Mouse (Mus musculus) liver, embryonic 16.5 days (tissue): ENCODE measurements around the gene Gmcl1. TPM values are rescaled to one million over a fixed set of nuclear protein-coding genes. Genes with fewer than 3 reads are reported as not detected.

Source experiments
- ATAC-seq: fragments of 200-750 bp; cut with Nextera tagmentation; 2 replicates; pipeline ENCODE4 v1.8.0; 2017; ENCODE audit warnings: low read depth, mild to moderate bottlenecking, moderate number of reproducible peaks, moderate library complexity
- H3K27ac ChIP-seq: fragments of 300-500 bp; sonication (generic); 2 replicates; pipeline ENCODE4 v1.5.1; 2014; ENCODE audit warnings: mild to moderate bottlenecking, low read length
- H3K27me3 ChIP-seq: fragments of 300-500 bp; sonication (generic); 2 replicates; pipeline ENCODE4 v1.6.1; 2014; ENCODE audit warnings: low read depth, low read length, mixed read lengths; ENCODE audit not compliant: control insufficient read depth, insufficient read depth
- H3K36me3 ChIP-seq: fragments of 300-500 bp; sonication (generic); 2 replicates; pipeline ENCODE4 v1.6.1; 2014; ENCODE audit warnings: mild to moderate bottlenecking; ENCODE audit not compliant: control insufficient read depth, insufficient read depth
- H3K4me1 ChIP-seq: fragments of 300-500 bp; sonication (generic); 2 replicates; pipeline ENCODE4 v1.6.1; 2014; ENCODE audit warnings: low read depth, low read length, mixed read lengths; ENCODE audit not compliant: control insufficient read depth
- H3K4me2 ChIP-seq: fragments of 300-500 bp; sonication (generic); 2 replicates; pipeline ENCODE4 v1.6.1; 2014; ENCODE audit warnings: low read depth, low read length, mixed read lengths
- H3K4me3 ChIP-seq: fragments of 300-500 bp; sonication (generic); 2 replicates; pipeline ENCODE4 v1.5.1; 2014; ENCODE audit warnings: low read depth, mild to moderate bottlenecking, low read length
- H3K9ac ChIP-seq: fragments of 300-500 bp; sonication (generic); 2 replicates; pipeline ENCODE4 v1.6.1; 2014; ENCODE audit warnings: low read depth, low read length
- H3K9me3 ChIP-seq: fragments of 300-500 bp; sonication (generic); replicated peaks from 2 replicates; pipeline ENCODE4 v1.6.1; 2016; ENCODE audit warnings: low read length; ENCODE audit not compliant: control insufficient read depth
- WGBS: fragments of 180-500 bp; shearing (Covaris S2); extraction: QIAGEN DNeasy Blood & Tissue Kit; methylation state at CpG from one replicate; pipeline ENCODE4 v1.1.7; 2014; ENCODE audit not compliant: insufficient replicate concordance; 5-methylcytosine and 5-hydroxymethylcytosine counted together
- polyA plus RNA-seq: library from polyadenylated mRNA; unstranded; fragments of >200 nt; fragmentation: Nextera tagmentation; extraction: Ambion mirVana; gene quantifications from 2 replicates; pipeline ENCODE4 v1.2.1, GENCODE M21; 2015

Gmcl1 gene
- polyA plus RNA-seq, 1 experiment from 2014 or later, result 6.0 TPM

GRCm38 (mm10) chr6:86773830-86774229 is 40.6 kb upstream of the Gmcl1 start:
- Histone ChIP-seq H3K36me3 (no peaks in the 10 kb centered on the region), H3K9ac (no peak overlapping the region), H3K4me2 (no peak overlapping the region), H3K27me3 (no peaks in the 10 kb centered on the region), H3K9me3 (no peaks in the 10 kb centered on the region), H3K4me1 (no peaks in the 10 kb centered on the region), H3K27ac (no peak overlapping the region), H3K4me3 (no peak overlapping the region)
- ATAC-seq, result no peak
- 33% methylated on average over 4 of the region's 4 CpGs for WGBS

- 45% methylated on average over 7 of the region's 7 CpGs for WGBS
- Histone ChIP-seq H3K9me3 (no peaks in the 10 kb centered on the region), H3K27me3 (no peaks in the 10 kb centered on the region), H3K36me3 (no peaks in the 10 kb centered on the region), H3K27ac (no peak overlapping the region), H3K4me1 (no peaks in the 10 kb centered on the region), H3K4me3 (no peak overlapping the region), H3K9ac (no peak overlapping the region), H3K4me2 (no peak overlapping the region)
- ATAC-seq, result no peak
Observed at GRCm38 (mm10) chr6:86772631-86773030, 39.4 kb upstream of the Gmcl1 start.

- Histone ChIP-seq H3K9me3 (no peaks in the 10 kb centered on the region), H3K4me2 (no peak overlapping the region), H3K4me1 (no peaks in the 10 kb centered on the region; the same call in 1 of the 2 replicates), H3K9ac (no peak overlapping the region), H3K4me3 (no peak overlapping the region), H3K36me3 (no peaks in the 10 kb centered on the region), H3K27me3 (no peaks in the 10 kb centered on the region), H3K27ac (no peak overlapping the region)
- no peak for ATAC-seq
- WGBS, result 58% methylated on average over 4 of the region's 4 CpGs
Observed at GRCm38 (mm10) chr6:86768938-86769337, 35.8 kb upstream of the Gmcl1 start.

- Histone ChIP-seq H3K27ac (no peak overlapping the region), H3K27me3 (no peaks in the 10 kb centered on the region), H3K9ac (no peak overlapping the region), H3K4me1 (no peaks in the 10 kb centered on the region; the same call in 1 of the 2 replicates), H3K4me3 (no peak overlapping the region), H3K4me2 (no peak overlapping the region), H3K36me3 (no peaks in the 10 kb centered on the region), H3K9me3 (no peaks in the 10 kb centered on the region)
- WGBS, result 71% methylated on average over 4 of the region's 4 CpGs
- ATAC-seq, result no peak
Observed at GRCm38 (mm10) chr6:86768186-86768776, 35.1 kb upstream of the Gmcl1 start.

- no peaks in the 10 kb centered on the region for H3K36me3 ChIP-seq
- H3K4me2 ChIP-seq, result no peak overlapping the region
- no peaks in the 10 kb centered on the region; the same call in 1 of the 2 replicates for H3K4me1 ChIP-seq
- 33% methylated on average over 3 of the region's 3 CpGs for WGBS
- no peak overlapping the region for H3K4me3 ChIP-seq
- no peak overlapping the region for H3K27ac ChIP-seq
- H3K9me3 ChIP-seq, result no peaks in the 10 kb centered on the region
- no peak for ATAC-seq
- H3K9ac ChIP-seq, result no peak overlapping the region
- H3K27me3 ChIP-seq, result no peaks in the 10 kb centered on the region
Observed at GRCm38 (mm10) chr6:86767465-86767864, 34.3 kb upstream of the Gmcl1 start.

- peak overlapping the region; percentile 36 for H3K4me2 ChIP-seq
- ATAC-seq, result peak; percentile 78
Observed at GRCm38 (mm10) chr6:86765637-86766059, 32.5 kb upstream of the Gmcl1 start.

GRCm38 (mm10) chr6:86754105-86754863 is 21.1 kb upstream of the Gmcl1 start:
- no peak overlapping the region for H3K9ac ChIP-seq
- no peaks in the 10 kb centered on the region for H3K9me3 ChIP-seq
- no peak overlapping the region for H3K4me3 ChIP-seq
- peaks cover 5% of the 10 kb centered on the region; the same call in 1 of the 2 replicates for H3K36me3 ChIP-seq
- ATAC-seq, result no peak
- H3K27me3 ChIP-seq, result no peaks in the 10 kb centered on the region
- WGBS, result 69% methylated on average over 10 of the region's 10 CpGs
- H3K27ac ChIP-seq, result no peak overlapping the region
- H3K4me2 ChIP-seq, result no peak overlapping the region
- no peaks in the 10 kb centered on the region for H3K4me1 ChIP-seq

More at GRCm38 (mm10) chr6:86765637-86766059, 32.5 kb upstream of the Gmcl1 start:
- Histone ChIP-seq H3K27me3 (no peaks in the 10 kb centered on the region), H3K4me3 (peak overlapping the region; percentile 32), H3K27ac (peak overlapping the region; percentile 53), H3K36me3 (no peaks in the 10 kb centered on the region), H3K4me1 (no peaks in the 10 kb centered on the region; the same call in 1 of the 2 replicates), H3K9me3 (no peaks in the 10 kb centered on the region), H3K9ac (no peak overlapping the region)
- 32% methylated on average over 6 of the region's 6 CpGs for WGBS

GRCm38 (mm10) chr6:86752843-86753485 is 19.8 kb upstream of the Gmcl1 start:
- H3K27ac ChIP-seq, result no peak overlapping the region
- H3K4me3 ChIP-seq, result no peak overlapping the region
- H3K9ac ChIP-seq, result no peak overlapping the region
- H3K36me3 ChIP-seq, result peaks cover 5% of the 10 kb centered on the region; the same call in 1 of the 2 replicates
- H3K4me1 ChIP-seq, result no peaks in the 10 kb centered on the region
- no peak overlapping the region for H3K4me2 ChIP-seq
- WGBS, result 58% methylated on average over 5 of the region's 5 CpGs
- H3K9me3 ChIP-seq, result no peaks in the 10 kb centered on the region
- no peaks in the 10 kb centered on the region for H3K27me3 ChIP-seq
- ATAC-seq, result no peak

- H3K4me3 ChIP-seq, result no peak overlapping the region
- H3K27me3 ChIP-seq, result no peaks in the 10 kb centered on the region
- H3K9me3 ChIP-seq, result no peaks in the 10 kb centered on the region
- H3K27ac ChIP-seq, result no peak overlapping the region
- H3K4me1 ChIP-seq, result no peaks in the 10 kb centered on the region
- H3K9ac ChIP-seq, result no peak overlapping the region
- no peak for ATAC-seq
- H3K4me2 ChIP-seq, result no peak overlapping the region
- WGBS, result 75% methylated on average over 4 of the region's 4 CpGs
- peaks cover 5% of the 10 kb centered on the region; the same call in 1 of the 2 replicates for H3K36me3 ChIP-seq
Observed at GRCm38 (mm10) chr6:86750961-86751360, 17.8 kb upstream of the Gmcl1 start.
